Mouse (Mus musculus): Measurements from ENCODE around the gene Tuba8. TPM values are rescaled to one million over a fixed set of nuclear protein-coding genes. Genes with fewer than 3 reads are reported as not detected.

Tuba8 gene
- polyA plus RNA-seq, 1 experiment: 2.3 TPM

DNA sequence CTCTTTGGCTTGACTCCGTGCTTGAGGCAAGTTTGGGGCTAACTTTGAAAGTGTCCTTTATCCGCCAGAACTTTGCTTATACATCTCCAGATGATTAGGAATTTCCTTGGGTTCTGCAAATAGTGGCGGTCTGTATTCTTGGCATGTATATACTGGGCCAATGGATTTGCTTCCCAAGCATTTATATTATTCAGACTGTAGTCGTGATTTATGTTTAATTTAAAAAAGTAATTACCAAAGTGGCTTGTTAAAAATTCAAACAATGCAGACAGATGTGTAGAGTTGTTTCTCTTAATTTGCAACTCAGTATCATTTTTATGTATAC lies 35.5 kb downstream of the Tuba8 start:
- Histone ChIP-seq H3K36me3 (ENCODE audit: control insufficient read depth, insufficient read depth, low read length, poor library complexity, severe bottlenecking) (no peaks in the 10 kb centered on the region), H3K4me3 (ENCODE audit: low read depth, low read length) (peak overlapping the region; percentile 55), H3K9ac (ENCODE audit: low read depth, poor library complexity, severe bottlenecking) (no peak overlapping the region), H3K27me3 (ENCODE audit: control insufficient read depth, insufficient read depth, low read length, poor library complexity, severe bottlenecking) (peaks cover 5% of the 10 kb centered on the region; the same call in 1 of the 2 replicates), H3K4me1 (ENCODE audit: control insufficient read depth, insufficient read depth, low read length) (no peaks in the 10 kb centered on the region), H3K27ac (ENCODE audit: insufficient read depth, low read length) (no peak overlapping the region), H3K9me3 (replicated peaks; ENCODE audit: control insufficient read depth, insufficient read depth, low read length, poor library complexity, severe bottlenecking) (no peaks in the 10 kb centered on the region)
- TF ChIP-seq POLR2A (IDR thresholded peaks at IDR 0.05; ENCODE audit: insufficient read depth, low read length) (no peak), EP300 (IDR thresholded peaks at IDR 0.05; ENCODE audit: insufficient read depth, low read depth, low read length) (no peak), CTCF (IDR thresholded peaks at IDR 0.05; ENCODE audit: low read depth, low read length) (no peak)

DNA sequence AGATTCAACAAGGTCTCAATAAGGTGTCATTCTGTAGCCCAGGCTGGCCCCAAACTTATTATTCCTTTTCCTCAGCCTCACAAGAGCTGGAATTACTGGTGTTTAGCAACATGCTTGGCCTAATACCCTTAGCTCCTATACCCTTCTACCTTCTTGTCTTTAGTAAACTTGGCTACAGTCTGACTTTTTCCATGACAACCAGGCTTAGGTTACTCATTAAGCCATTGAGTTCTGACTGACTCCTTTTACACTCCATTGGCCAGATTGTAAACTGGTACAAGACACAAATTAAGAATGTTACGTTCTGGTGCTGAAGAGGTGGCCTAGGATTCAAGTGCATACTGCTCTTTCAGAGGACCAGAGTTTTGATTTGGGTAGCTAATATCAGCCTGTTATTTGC lies 39.9 kb downstream of the Tuba8 start:
- Histone ChIP-seq H3K4me1 (ENCODE audit: control insufficient read depth, insufficient read depth, low read length) (no peaks in the 10 kb centered on the region), H3K27ac (ENCODE audit: insufficient read depth, low read length) (no peak overlapping the region), H3K36me3 (ENCODE audit: control insufficient read depth, insufficient read depth, low read length, poor library complexity, severe bottlenecking) (no peaks in the 10 kb centered on the region), H3K27me3 (ENCODE audit: control insufficient read depth, insufficient read depth, low read length, poor library complexity, severe bottlenecking) (peaks cover 2% of the 10 kb centered on the region; the same call in 1 of the 2 replicates), H3K9ac (ENCODE audit: low read depth, poor library complexity, severe bottlenecking) (no peak overlapping the region), H3K9me3 (replicated peaks; ENCODE audit: control insufficient read depth, insufficient read depth, low read length, poor library complexity, severe bottlenecking) (no peaks in the 10 kb centered on the region), H3K4me3 (ENCODE audit: low read depth, low read length) (no peak overlapping the region)
- no peak for TF ChIP-seq CTCF (IDR thresholded peaks at IDR 0.05; ENCODE audit: low read depth, low read length)
- no peak for TF ChIP-seq POLR2A (IDR thresholded peaks at IDR 0.05; ENCODE audit: insufficient read depth, low read length)
- no peak for TF ChIP-seq EP300 (IDR thresholded peaks at IDR 0.05; ENCODE audit: insufficient read depth, low read depth, low read length)

DNA sequence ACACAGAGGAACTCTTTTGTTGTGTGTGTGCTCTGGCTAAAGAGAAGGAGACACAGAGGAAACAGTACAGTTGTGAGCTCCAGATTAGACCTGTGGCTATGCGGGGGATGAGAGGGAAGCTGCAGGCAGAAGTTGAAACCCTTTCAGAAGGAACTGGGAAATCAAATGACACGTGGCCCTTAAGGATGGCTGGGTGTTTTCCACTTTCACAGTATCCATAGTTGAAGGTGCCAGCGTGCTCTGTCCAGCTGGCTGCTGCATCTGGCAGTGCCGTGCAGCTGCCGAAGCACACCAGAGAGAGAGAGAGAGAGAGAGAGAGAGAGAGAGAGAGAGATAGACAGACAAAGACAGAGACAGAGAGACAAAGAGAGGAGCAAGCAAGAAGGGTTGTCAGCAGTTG lies 40.8 kb downstream of the Tuba8 start:
- Histone ChIP-seq H3K4me1 (ENCODE audit: control insufficient read depth, insufficient read depth, low read length) (no peaks in the 10 kb centered on the region), H3K27me3 (ENCODE audit: control insufficient read depth, insufficient read depth, low read length, poor library complexity, severe bottlenecking) (no peaks in the 10 kb centered on the region; the same call in 1 of the 2 replicates), H3K27ac (ENCODE audit: insufficient read depth, low read length) (no peak overlapping the region), H3K9me3 (replicated peaks; ENCODE audit: control insufficient read depth, insufficient read depth, low read length, poor library complexity, severe bottlenecking) (no peaks in the 10 kb centered on the region), H3K9ac (ENCODE audit: low read depth, poor library complexity, severe bottlenecking) (no peak overlapping the region), H3K36me3 (ENCODE audit: control insufficient read depth, insufficient read depth, low read length, poor library complexity, severe bottlenecking) (no peaks in the 10 kb centered on the region), H3K4me3 (ENCODE audit: low read depth, low read length) (no peak overlapping the region)
- TF ChIP-seq POLR2A (IDR thresholded peaks at IDR 0.05; ENCODE audit: insufficient read depth, low read length) (no peak), CTCF (IDR thresholded peaks at IDR 0.05; ENCODE audit: low read depth, low read length) (no peak), EP300 (IDR thresholded peaks at IDR 0.05; ENCODE audit: insufficient read depth, low read depth, low read length) (no peak)

DNA sequence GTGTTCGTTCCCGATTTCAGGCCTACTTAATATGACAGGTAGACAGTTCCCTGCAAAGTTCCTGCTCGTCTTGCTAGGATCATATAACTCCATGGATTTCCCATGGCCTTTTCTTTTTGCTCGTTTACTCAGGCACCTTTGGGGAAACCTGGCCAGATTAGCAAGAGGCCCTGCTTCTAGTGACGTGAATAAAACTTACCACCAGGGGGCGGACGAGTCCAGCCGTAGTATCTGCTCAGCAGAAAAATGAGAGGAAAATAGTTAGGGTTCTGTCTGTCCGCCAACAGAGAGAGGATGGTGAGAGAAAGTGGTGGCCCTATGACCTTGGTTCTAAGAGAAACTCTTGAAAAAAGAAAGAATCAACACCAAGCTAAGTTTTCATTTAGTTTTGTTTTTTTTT lies 50.1 kb downstream of the Tuba8 start:
- Histone ChIP-seq H3K4me3 (ENCODE audit: low read depth, low read length) (no peak overlapping the region), H3K27ac (ENCODE audit: insufficient read depth, low read length) (no peak overlapping the region), H3K36me3 (ENCODE audit: control insufficient read depth, insufficient read depth, low read length, poor library complexity, severe bottlenecking) (no peaks in the 10 kb centered on the region), H3K27me3 (ENCODE audit: control insufficient read depth, insufficient read depth, low read length, poor library complexity, severe bottlenecking) (no peaks in the 10 kb centered on the region), H3K9ac (ENCODE audit: low read depth, poor library complexity, severe bottlenecking) (no peak overlapping the region), H3K4me1 (ENCODE audit: control insufficient read depth, insufficient read depth, low read length) (no peaks in the 10 kb centered on the region), H3K9me3 (replicated peaks; ENCODE audit: control insufficient read depth, insufficient read depth, low read length, poor library complexity, severe bottlenecking) (0 out of 2 replicates have a peak, but pooled peaks cover 3% of the 10 kb centered on the region)
- no peak for TF ChIP-seq POLR2A (IDR thresholded peaks at IDR 0.05; ENCODE audit: insufficient read depth, low read length)
- TF ChIP-seq CTCF (IDR thresholded peaks at IDR 0.05; ENCODE audit: low read depth, low read length): peak; percentile 63
- no peak for TF ChIP-seq EP300 (IDR thresholded peaks at IDR 0.05; ENCODE audit: insufficient read depth, low read depth, low read length)

DNA sequence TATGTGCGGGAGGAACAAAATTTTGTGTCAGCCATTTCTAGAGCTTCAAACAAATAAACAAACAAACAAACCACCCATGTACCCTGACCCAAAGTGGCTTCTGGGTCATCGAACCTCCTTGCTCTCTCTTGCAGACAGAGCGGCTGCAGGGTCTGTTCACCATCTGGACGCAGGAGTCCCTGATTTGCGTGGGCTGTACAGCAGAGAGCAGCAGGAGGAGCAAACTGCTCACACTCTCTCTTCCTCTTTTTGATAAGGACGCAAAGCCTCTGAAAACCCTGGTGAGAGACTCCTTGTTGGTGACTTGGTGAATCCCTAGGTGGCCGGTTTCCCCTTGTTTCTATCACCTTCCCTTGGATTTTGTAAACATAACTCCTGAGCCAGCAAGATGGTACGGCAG lies 50.7 kb downstream of the Tuba8 start:
- Histone ChIP-seq H3K4me1 (ENCODE audit: control insufficient read depth, insufficient read depth, low read length) (no peaks in the 10 kb centered on the region), H3K9me3 (replicated peaks; ENCODE audit: control insufficient read depth, insufficient read depth, low read length, poor library complexity, severe bottlenecking) (0 out of 2 replicates have a peak, but pooled peaks cover 3% of the 10 kb centered on the region), H3K9ac (ENCODE audit: low read depth, poor library complexity, severe bottlenecking) (no peak overlapping the region), H3K4me3 (ENCODE audit: low read depth, low read length) (no peak overlapping the region), H3K36me3 (ENCODE audit: control insufficient read depth, insufficient read depth, low read length, poor library complexity, severe bottlenecking) (no peaks in the 10 kb centered on the region), H3K27me3 (ENCODE audit: control insufficient read depth, insufficient read depth, low read length, poor library complexity, severe bottlenecking) (no peaks in the 10 kb centered on the region), H3K27ac (ENCODE audit: insufficient read depth, low read length) (no peak overlapping the region)
- TF ChIP-seq EP300 (IDR thresholded peaks at IDR 0.05; ENCODE audit: insufficient read depth, low read depth, low read length): no peak
- TF ChIP-seq CTCF (IDR thresholded peaks at IDR 0.05; ENCODE audit: low read depth, low read length): no peak
- TF ChIP-seq POLR2A (IDR thresholded peaks at IDR 0.05; ENCODE audit: insufficient read depth, low read length): no peak

DNA sequence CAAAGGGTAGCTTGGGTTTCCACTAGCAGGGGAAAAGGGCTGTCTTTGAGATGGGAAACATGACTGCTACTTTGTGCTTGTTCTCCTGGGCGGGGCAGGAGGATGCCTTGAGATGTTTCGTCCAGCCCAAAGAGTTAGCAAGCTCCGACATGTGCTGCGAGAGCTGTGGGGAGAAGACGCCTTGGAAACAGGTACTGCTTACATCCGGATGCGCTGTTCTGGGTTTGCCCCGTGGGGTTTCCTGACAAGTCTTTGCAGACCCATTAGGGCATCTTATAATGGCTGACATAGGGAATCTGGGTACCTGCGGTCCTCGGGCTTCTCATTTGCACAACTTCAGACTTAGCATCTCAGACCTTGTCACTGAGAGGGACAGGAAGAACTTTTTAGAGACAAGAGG lies 51.5 kb downstream of the Tuba8 start:
- H3K9me3 ChIP-seq (replicated peaks; ENCODE audit: control insufficient read depth, insufficient read depth, low read length, poor library complexity, severe bottlenecking): 0 out of 2 replicates have a peak, but pooled peaks cover 3% of the 10 kb centered on the region
- H3K27me3 ChIP-seq (ENCODE audit: control insufficient read depth, insufficient read depth, low read length, poor library complexity, severe bottlenecking): no peaks in the 10 kb centered on the region
- no peak overlapping the region for H3K9ac ChIP-seq (ENCODE audit: low read depth, poor library complexity, severe bottlenecking)
- no peak overlapping the region for H3K4me3 ChIP-seq (ENCODE audit: low read depth, low read length)
- no peak overlapping the region for H3K27ac ChIP-seq (ENCODE audit: insufficient read depth, low read length)
- TF ChIP-seq CTCF (IDR thresholded peaks at IDR 0.05; ENCODE audit: low read depth, low read length) (no peak), EP300 (IDR thresholded peaks at IDR 0.05; ENCODE audit: insufficient read depth, low read depth, low read length) (no peak), POLR2A (IDR thresholded peaks at IDR 0.05; ENCODE audit: insufficient read depth, low read length) (no peak)
- H3K4me1 ChIP-seq (ENCODE audit: control insufficient read depth, insufficient read depth, low read length): no peaks in the 10 kb centered on the region
- no peaks in the 10 kb centered on the region for H3K36me3 ChIP-seq (ENCODE audit: control insufficient read depth, insufficient read depth, low read length, poor library complexity, severe bottlenecking)

Data from ES-Bruce4 (cell line).